Mouse (Mus musculus) lung, postnatal 4 days (tissue): ENCODE measurements around the gene Mthfd2.

ENCODE experiments used
- DNase-seq, 2 experiments: peaks; one replicate each; pipeline ENCODE4 v3.0.0; 2021

The Mthfd2 gene

GRCm38 (mm10) chr6:83327591-83328190 lies 2.0 kb upstream of the Mthfd2 start:
- no peak for DNase-seq

DNA sequence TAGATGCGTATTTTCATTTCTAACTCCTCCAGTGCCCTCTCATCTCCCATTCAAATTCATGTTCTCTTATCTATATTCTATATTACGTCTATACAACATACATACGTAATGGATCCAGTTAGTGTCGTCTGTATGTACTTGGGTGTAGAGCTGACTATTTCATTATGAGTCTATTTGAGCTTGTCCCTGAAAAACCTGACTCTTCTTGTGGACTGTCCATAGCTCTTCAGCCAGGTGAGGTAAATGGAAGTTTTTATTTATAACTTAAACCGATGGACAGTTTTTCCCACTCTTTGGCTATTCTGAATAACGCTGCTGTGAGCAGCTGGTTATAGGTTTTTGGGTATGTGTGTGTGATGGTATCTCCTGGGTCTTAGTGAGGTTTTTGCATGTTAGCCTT lies 1.1 kb upstream of the Mthfd2 start:
- DNase-seq: no peak

GRCm38 (mm10) chr6:83326394-83326736 lies 657 bp upstream of the Mthfd2 start:
- no peak for DNase-seq

DNA sequence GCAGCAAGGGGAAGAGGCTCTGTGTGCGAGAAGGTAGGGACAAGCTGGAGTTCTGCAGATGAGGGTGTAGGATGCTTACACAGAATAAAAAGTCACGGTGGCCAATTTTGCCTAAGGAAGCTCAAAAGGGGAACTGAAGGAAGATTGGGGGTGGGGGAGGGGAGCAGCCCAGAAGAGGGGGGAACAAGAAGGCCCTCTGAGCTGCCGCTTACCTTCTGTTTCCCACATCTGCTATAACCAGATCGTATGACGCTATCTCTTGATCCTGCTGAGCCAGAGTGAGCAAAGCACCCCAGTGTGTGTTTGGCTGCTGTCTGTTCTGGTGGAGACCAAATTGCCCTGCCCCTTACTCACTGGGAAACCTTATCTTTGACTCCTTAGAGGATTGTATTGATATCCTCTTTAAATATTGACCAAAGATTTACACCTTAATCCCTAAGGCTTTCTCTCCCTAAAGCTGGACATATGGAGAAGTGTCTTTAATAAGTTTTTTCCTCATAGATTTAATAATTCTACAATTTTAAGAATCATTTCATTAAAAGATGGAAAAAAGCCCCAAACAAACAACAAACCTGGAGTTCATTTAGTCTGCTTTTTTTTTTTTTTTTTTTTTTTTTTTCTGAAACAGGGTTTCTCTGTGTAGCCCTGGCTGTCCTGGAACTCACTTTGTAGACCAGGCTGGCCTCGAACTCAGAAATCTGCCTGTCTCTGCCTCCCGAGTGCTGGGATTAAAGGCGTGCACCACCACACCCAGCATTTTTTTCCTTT lies 1.9 kb downstream of the Mthfd2 start:
- DNase-seq: no peak

- DNase-seq: no peak
Measured at GRCm38 (mm10) chr6:83322794-83323193, 2.9 kb downstream of the Mthfd2 start.

GRCm38 (mm10) chr6:83321927-83322326 lies 3.8 kb downstream of the Mthfd2 start:
- no peak for DNase-seq

GRCm38 (mm10) chr6:83317108-83317741 lies 8.5 kb downstream of the Mthfd2 start:
- DNase-seq: peak; percentile 92 to 93

DNA sequence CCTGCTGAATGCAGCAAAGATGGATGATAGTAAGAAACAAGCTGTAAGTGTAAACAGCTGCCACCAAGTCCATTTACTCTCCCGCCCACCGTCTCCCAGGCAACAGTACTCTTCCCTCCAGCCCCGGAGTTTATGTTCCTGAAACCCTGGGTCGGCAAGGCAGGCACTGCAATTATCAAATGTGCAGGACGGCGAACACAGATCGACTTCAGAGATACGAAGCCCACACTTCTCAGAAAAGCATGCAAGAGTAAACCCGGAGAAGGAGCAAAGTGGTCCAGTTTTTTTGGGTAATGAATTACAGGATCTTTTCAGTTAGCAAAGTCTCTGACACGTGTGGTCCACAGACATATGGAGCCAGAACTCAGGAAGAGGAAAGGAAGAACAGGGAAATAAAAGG lies 9.7 kb downstream of the Mthfd2 start:
- DNase-seq: no peak

- no peak for DNase-seq
Measured at GRCm38 (mm10) chr6:83315293-83315692, 10.4 kb downstream of the Mthfd2 start.

GRCm38 (mm10) chr6:83312514-83312913 lies 13.2 kb downstream of the Mthfd2 start:
- no peak for DNase-seq

DNA sequence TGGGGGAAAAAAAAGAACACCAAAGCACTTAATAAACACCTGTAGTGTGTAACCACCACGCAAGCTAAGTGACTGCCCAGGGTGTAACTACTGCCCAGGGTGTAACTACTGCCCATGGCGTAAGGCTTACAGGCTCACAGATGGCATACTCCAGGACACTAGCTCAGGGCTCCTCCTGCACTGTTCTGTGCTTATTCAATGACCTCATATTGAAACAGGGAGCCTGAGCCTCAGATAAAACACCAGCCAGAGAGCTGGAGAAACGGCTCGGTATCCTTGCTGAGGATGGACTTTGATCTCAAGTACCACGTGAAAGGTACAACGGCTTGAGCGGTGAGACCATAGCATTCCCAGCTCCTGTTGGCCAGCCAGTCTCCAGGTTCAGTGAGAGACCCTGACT lies 13.7 kb downstream of the Mthfd2 start:
- no peak for DNase-seq

- DNase-seq: no peak
Measured at GRCm38 (mm10) chr6:83311206-83311605, 14.5 kb downstream of the Mthfd2 start.

DNA sequence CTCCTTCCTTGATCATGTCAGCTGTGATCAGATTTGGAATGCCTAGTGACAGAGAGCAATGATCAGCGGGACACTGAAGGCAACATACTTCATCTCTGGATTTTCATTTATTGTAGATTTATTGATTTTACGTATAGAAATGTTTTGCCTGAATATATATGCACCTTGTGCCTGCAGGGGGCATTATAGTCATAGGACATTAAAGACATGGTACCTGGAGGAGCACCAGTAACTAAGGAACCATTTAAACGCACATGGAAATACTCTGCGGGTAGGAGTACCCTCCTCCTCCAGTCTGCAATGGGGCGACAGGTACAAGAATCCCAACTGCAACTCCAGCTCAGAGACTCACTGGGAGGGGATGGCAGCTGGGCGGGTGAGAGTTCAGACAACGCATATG lies 16.7 kb downstream of the Mthfd2 start:
- no peak for DNase-seq

DNA sequence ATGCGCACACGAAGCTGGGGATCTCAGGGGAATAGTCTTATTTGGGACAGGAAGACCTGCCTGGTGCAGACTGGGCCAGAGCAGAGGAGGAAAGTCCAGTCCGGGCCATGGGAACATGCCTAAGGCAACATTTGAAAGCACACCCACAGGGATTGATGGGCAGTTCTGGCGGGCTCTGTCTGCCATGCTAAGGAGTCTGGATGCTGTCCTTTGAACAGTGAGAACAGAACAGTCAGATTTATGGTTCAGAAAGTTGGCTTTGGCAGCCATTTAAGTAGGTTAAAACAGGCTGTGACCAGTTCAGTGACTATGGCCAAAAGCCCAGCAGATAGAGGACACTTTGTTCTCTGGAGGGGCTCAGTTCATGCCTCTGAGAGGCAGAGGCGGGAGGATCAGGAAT lies 23.4 kb downstream of the Mthfd2 start:
- DNase-seq: no peak

DNA sequence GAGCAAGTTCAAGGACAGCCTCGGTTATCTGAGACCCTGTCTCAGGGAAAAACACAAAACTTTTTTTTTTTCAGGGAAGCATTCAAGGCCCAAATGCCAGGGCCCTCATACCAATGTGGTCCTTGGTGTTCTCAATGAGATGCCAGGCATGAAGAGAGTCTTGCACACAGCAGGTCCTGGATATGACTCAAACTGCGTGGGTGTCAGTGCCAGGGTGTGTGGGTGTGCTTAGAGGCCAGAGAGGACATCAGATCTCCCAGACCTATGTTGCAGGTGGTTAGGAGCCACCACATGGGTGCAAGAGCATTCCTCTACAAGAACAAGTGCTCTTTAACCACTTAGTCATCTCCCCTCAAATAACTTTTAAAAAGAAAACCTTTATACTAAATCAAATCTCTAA lies 24.4 kb downstream of the Mthfd2 start:
- no peak for DNase-seq

GRCm38 (mm10) chr6:83300447-83301229 lies 25.1 kb downstream of the Mthfd2 start:
- DNase-seq: no peak

- DNase-seq: peak in 1 of 2 experiments; percentile 14
Measured at GRCm38 (mm10) chr6:83280256-83280955, 45.3 kb downstream of the Mthfd2 start.

DNA sequence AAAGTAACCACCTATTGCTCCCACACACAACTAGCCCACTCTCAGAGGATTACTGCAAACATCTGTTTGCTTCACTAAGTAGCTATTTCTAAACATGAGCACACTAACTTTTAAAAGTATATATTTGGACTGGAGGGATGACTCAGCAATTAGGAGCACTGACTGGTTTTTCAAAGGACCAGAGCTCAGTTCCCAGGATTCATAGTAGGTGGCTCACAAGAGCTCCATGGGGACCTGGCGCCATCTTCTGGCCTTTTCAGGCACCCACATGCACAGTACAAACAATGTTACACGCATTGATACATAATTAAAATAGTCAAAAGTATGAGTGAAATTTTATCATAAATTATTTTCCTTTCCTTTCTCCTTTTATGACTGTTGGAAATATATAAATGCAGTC lies 46.8 kb downstream of the Mthfd2 start:
- peak in 1 of 2 experiments; percentile 37 for DNase-seq

DNA sequence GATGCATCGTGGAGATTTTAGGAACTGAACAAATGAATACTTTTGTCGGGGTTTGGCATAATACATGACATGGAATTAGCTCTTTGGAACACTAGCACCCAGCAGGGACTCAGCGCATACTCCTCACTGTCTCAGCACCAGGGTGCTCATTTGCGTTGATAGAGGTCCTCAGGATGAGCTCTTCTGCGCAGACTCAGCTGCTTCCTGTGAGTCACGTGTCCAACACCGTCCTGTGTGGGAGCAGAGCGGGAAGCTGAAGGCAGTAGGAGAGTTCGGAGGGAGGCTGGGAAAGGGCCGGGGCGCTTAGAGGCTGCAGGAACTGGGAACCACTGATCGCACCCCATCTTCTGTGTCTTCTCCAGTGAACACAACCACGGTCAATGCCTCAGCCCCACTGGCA lies 48.6 kb downstream of the Mthfd2 start:
- DNase-seq: no peak

DNA sequence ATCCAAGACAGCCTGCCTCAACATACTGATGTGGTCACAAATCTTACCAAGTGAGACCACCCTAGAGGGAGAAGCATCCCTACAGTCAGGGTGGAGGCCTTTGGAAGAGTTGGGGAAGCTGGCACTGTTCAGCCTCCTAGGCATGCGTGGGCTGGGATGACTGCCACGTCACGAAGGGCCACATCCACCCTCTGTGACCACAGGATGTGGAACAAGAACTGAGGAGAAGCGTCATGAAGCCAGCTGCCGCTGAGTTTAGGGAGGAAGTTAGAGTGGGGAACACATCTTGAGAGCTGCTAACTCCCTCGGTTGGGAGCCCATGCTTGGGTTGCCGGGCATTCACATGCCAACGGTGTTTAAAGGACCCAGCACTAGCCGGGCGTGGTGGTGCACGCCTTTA lies 52.0 kb downstream of the Mthfd2 start:
- DNase-seq: peak in 1 of 2 experiments; percentile 36

GRCm38 (mm10) chr6:83268144-83269010 lies 57.3 kb downstream of the Mthfd2 start:
- DNase-seq: peak; percentile 92 to 96

DNA sequence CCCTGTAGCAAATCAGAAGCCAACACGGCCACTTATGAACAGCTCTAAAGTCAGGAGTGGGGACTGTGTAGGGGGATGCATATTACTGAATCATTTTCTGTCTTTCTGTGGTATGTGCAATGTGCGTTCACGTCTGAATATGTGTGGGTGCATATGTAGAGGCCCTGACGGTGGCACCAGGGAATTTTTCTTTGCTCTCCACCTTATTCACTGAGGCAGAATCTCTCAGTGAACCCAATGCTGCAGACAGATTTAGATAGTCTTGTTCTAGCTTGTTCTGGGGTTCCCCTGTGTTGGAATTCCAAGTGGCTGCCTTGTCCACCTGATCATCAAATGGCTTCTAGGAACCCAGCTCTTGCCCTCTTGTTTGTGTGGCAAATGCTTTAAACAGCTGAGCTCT lies 58.1 kb downstream of the Mthfd2 start:
- no peak for DNase-seq
